Mouse (Mus musculus) B cell, adult 2 months (primary cell): ENCODE measurements around the gene Pdzk1.

ENCODE experiments used
- DNase-seq, 2 experiments: peaks; one replicate each; pipeline ENCODE4 v3.0.0; 2022

The Pdzk1 gene

DNA sequence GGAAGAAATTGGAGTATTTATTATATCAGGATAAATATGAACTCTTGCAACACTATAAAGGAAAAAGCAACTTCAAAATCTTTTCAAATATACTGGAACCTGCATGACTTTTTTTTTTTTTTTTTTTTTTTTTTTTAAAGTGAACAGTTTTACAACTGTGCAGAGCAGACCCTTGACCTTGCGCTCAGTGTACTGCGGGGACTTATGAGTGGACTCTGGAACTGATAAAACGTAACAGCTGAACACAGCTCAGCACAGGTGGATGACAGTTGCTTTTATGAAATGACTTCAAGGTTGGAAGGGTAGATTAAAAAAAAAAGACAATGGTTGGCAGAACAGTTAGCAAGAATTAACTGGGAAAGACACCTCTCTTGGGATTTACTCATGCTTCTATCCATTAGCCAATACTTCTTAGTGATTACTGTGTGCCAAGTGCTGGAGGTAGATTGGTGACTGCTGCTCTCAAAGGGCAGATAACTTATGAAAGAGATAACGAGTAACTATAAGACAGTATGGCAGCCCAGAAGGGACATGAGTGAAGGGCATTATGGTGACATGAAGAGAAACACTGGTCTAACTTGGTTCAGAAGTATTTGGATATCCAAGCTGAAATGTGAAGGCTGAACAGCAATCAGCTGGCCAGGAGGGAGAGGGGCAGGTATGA lies 73.4 kb downstream of the Pdzk1 start:
- DNase-seq, result no peak

DNA sequence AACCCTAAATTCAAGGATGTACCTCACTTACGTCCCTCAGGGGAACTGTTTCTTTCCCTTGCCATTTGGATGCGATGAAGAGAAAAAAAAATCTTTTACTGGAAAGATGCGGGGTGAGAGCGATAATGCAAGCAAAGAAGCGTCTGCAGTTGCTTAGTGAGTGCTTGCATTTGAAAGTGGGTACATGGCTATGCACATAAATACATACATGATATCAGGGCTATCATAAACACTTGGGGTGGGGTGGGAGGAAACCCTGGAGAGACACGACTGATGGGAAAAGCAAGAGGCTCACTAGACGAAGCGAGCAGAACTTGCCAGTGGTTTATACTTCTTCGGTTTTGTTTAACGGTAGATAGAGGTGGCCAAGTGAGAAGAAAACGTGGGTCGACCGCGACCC lies 75.3 kb downstream of the Pdzk1 start, which contains the start of gene Gja5:
TSS of gene Gja5 (plus strand) at position 301 of the 400 bp plus-strand sequence.
- DNase-seq, result peak in 1 of 2 experiments; percentile 4

DNA sequence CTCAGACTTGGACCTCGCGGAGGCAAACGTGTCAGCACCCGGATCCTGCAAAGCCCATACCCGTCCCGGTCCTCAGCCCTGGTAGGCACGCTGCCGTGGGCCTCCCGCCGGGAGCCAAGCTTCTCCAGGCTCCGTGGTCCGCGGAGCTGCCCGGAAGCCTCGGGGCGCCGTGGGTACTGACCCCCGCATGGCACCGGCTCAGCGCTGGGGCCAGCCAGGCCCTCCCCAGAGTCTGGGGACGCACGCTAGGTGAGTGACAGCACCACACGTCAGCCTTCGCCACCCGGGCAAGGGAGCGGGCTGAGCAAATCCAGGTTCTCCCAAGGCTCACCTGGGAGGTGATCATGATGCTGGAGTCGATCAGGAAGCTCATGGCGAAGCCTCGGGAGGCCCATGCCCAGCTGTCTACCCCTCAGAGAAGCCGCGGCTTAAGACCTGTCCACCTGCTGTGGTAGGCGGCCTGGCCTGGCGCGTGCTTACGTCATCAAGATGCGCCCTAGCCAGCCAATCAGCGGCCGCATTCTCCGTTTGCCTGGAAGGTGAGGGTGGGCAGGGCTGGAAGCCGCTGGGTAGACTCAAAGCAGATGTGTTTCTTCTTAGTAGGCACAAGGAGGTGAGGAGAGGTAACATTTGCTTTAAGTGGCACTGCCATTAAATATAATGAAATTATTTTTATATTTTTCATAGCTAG lies 75.9 kb downstream of the Pdzk1 start, which contains the start of gene Gpr89:
TSS of gene Gpr89 (minus strand) at position 496 of the 691 bp plus-strand sequence.
- DNase-seq, result peak; percentile 95 to 96

DNA sequence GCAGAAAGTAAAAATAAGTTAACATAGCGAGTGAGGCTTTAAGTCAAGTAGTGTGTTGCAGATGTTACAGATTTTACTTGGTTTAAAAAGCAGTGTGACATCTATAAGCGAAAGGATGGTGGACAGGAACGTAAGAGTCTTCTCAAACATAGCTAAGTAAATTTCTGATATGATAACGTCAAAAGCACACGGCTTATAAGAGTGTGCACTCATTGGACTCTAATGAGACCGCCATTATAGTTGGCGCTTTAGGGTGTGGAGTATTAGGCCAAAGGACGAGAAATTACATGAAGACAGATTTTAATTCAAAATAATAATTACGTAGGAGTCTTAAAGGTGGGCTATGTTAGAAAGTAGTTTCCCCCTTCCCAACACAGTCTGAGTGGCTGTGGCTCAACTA lies 76.5 kb downstream of the Pdzk1 start:
- no peak for DNase-seq
